Mouse (Mus musculus) neural tube, embryonic 14.5 days (tissue): ENCODE data around the gene Elmod1. TPM values are rescaled to one million over a fixed set of nuclear protein-coding genes. Genes with fewer than 3 reads are reported as not detected.

Experiments
- ATAC-seq: fragments of 200-750 bp; cut with Nextera tagmentation; 2 replicates; pipeline ENCODE4 v1.8.0; 2017; ENCODE audit warnings: low read depth, mild to moderate bottlenecking, moderate TSS enrichment, moderate library complexity
- H3K27ac ChIP-seq: fragments of 300-500 bp; sonication (generic); 2 replicates; pipeline ENCODE4 v1.5.1; 2014; ENCODE audit warnings: low read depth, mild to moderate bottlenecking, control low read depth, low read length, moderate library complexity, mixed read lengths
- H3K27me3 ChIP-seq: fragments of 300-500 bp; sonication (generic); 2 replicates; pipeline ENCODE4 v1.6.1; 2014; ENCODE audit warnings: low read length; ENCODE audit not compliant: control insufficient read depth, insufficient read depth
- H3K36me3 ChIP-seq: fragments of 300-500 bp; sonication (generic); 2 replicates; pipeline ENCODE4 v1.6.1; 2014; ENCODE audit warnings: low read length, mixed read lengths; ENCODE audit not compliant: control insufficient read depth, insufficient read depth
- H3K4me1 ChIP-seq: fragments of 300-500 bp; sonication (generic); 2 replicates; pipeline ENCODE4 v1.6.1; 2014; ENCODE audit warnings: low read length; ENCODE audit not compliant: control insufficient read depth, insufficient read depth
- H3K4me2 ChIP-seq: fragments of 300-500 bp; sonication (generic); 2 replicates; pipeline ENCODE4 v1.6.1; 2014; ENCODE audit warnings: mild to moderate bottlenecking, low read depth, low read length, control low read depth
- H3K4me3 ChIP-seq: fragments of 300-500 bp; sonication (generic); 2 replicates; pipeline ENCODE4 v1.5.1; 2014; ENCODE audit warnings: low read depth, low read length, control low read depth, mixed read lengths
- H3K9ac ChIP-seq: fragments of 300-500 bp; sonication (generic); replicated peaks from 2 replicates; pipeline ENCODE4 v1.6.1; 2014; ENCODE audit warnings: low read depth, mild to moderate bottlenecking, control low read depth, low read length, mixed read lengths
- H3K9me3 ChIP-seq: fragments of 300-500 bp; sonication (generic); 2 replicates; pipeline ENCODE4 v1.6.1; 2016; ENCODE audit warnings: low read length; ENCODE audit not compliant: control insufficient read depth
- WGBS: fragments of 180-500 bp; shearing (Covaris S2); extraction: QIAGEN DNeasy Blood & Tissue Kit; methylation state at CpG from one replicate; pipeline ENCODE4 v1.1.7; 2014; 5-methylcytosine and 5-hydroxymethylcytosine counted together
- polyA plus RNA-seq: library from polyadenylated mRNA; unstranded; fragments of >200 nt; fragmentation: Nextera tagmentation; extraction: Ambion mirVana; gene quantifications from 2 replicates; pipeline ENCODE4 v1.2.1, GENCODE M21; 2014

Elmod1 gene
- polyA plus RNA-seq, 1 experiment from 2014 or later: 37.4 TPM

- WGBS: 57% methylated on average over 5 of the region's 5 CpGs
- no peaks in the 10 kb centered on the region for H3K27me3 ChIP-seq
These were observed 1.9 kb downstream of the Elmod1 start for GRCm38 (mm10) chr9:53973241-53973640.

GRCm38 (mm10) chr9:53972358-53972757, 2.7 kb downstream of the Elmod1 start:
- peak overlapping the region; percentile 23; the same call in 1 of the 2 replicates for H3K4me2 ChIP-seq
- no peaks in the 10 kb centered on the region for H3K27me3 ChIP-seq
- H3K4me3 ChIP-seq: no peak overlapping the region
- no peaks in the 10 kb centered on the region for H3K36me3 ChIP-seq
- H3K4me1 ChIP-seq: no peaks in the 10 kb centered on the region
- no peak overlapping the region for H3K27ac ChIP-seq
- no peak for ATAC-seq
- H3K9me3 ChIP-seq: no peaks in the 10 kb centered on the region
- no peak overlapping the region for H3K9ac ChIP-seq

More at GRCm38 (mm10) chr9:53973241-53973640, 1.9 kb downstream of the Elmod1 start:
- ATAC-seq: no peak
- peak overlapping the region; percentile 77 for H3K4me3 ChIP-seq
- H3K9me3 ChIP-seq: no peaks in the 10 kb centered on the region
- H3K4me1 ChIP-seq: no peaks in the 10 kb centered on the region
- peak overlapping the region; percentile 84 for H3K27ac ChIP-seq
- H3K36me3 ChIP-seq: no peaks in the 10 kb centered on the region
- peak overlapping the region; percentile 89 for H3K9ac ChIP-seq
- H3K4me2 ChIP-seq: peak overlapping the region; percentile 59

GRCm38 (mm10) chr9:53967610-53968368, 7.3 kb downstream of the Elmod1 start:
- Histone ChIP-seq H3K4me1 (no peaks in the 10 kb centered on the region), H3K9me3 (no peaks in the 10 kb centered on the region), H3K27ac (no peak overlapping the region), H3K27me3 (no peaks in the 10 kb centered on the region), H3K4me3 (no peak overlapping the region), H3K36me3 (no peaks in the 10 kb centered on the region), H3K9ac (no peak overlapping the region), H3K4me2 (no peak overlapping the region)
- no peak for ATAC-seq
- WGBS: 67% methylated on average over 9 of the region's 9 CpGs

- Histone ChIP-seq H3K4me2 (no peak overlapping the region), H3K9me3 (no peaks in the 10 kb centered on the region), H3K4me1 (no peaks in the 10 kb centered on the region), H3K27me3 (no peaks in the 10 kb centered on the region), H3K36me3 (no peaks in the 10 kb centered on the region), H3K4me3 (no peak overlapping the region), H3K27ac (0 out of 2 replicates have a peak overlapping the region, but pooled peaks have one; percentile 22), H3K9ac (no peak overlapping the region)
- ATAC-seq: no peak
- WGBS: 59% methylated on average over 11 of the region's 11 CpGs
These were observed 18.1 kb downstream of the Elmod1 start for GRCm38 (mm10) chr9:53957021-53957420.

- no peak overlapping the region for H3K4me2 ChIP-seq
- no peak overlapping the region for H3K27ac ChIP-seq
- no peaks in the 10 kb centered on the region for H3K36me3 ChIP-seq
- no peaks in the 10 kb centered on the region for H3K27me3 ChIP-seq
- no peaks in the 10 kb centered on the region for H3K4me1 ChIP-seq
- no peaks in the 10 kb centered on the region for H3K9me3 ChIP-seq
- H3K4me3 ChIP-seq: no peak overlapping the region
- WGBS: 34% methylated on average over 6 of the region's 6 CpGs
- ATAC-seq: no peak
- H3K9ac ChIP-seq: no peak overlapping the region
These were observed 20.2 kb downstream of the Elmod1 start for GRCm38 (mm10) chr9:53954853-53955252.

GRCm38 (mm10) chr9:53947463-53947862, 27.6 kb downstream of the Elmod1 start:
- Histone ChIP-seq H3K27ac (no peak overlapping the region), H3K36me3 (no peaks in the 10 kb centered on the region), H3K4me3 (no peak overlapping the region), H3K4me1 (no peaks in the 10 kb centered on the region), H3K9ac (no peak overlapping the region), H3K9me3 (no peaks in the 10 kb centered on the region), H3K4me2 (no peak overlapping the region), H3K27me3 (no peaks in the 10 kb centered on the region)
- WGBS: 94% methylated on average over 2 of the region's 2 CpGs
- no peak for ATAC-seq

- no peaks in the 10 kb centered on the region for H3K27me3 ChIP-seq
- no peak overlapping the region for H3K27ac ChIP-seq
- no peaks in the 10 kb centered on the region for H3K9me3 ChIP-seq
- no peaks in the 10 kb centered on the region for H3K36me3 ChIP-seq
- H3K4me1 ChIP-seq: no peaks in the 10 kb centered on the region
- 85% methylated on average over 3 of the region's 3 CpGs for WGBS
- ATAC-seq: no peak
- H3K9ac ChIP-seq: no peak overlapping the region
- no peak overlapping the region for H3K4me3 ChIP-seq
- H3K4me2 ChIP-seq: no peak overlapping the region
These were observed 36.5 kb downstream of the Elmod1 start for GRCm38 (mm10) chr9:53938555-53938954.

GRCm38 (mm10) chr9:53934179-53934578, 40.9 kb downstream of the Elmod1 start:
- Histone ChIP-seq H3K27ac (no peak overlapping the region), H3K4me1 (peaks cover 3% of the 10 kb centered on the region; the same call in 1 of the 2 replicates), H3K9ac (no peak overlapping the region), H3K36me3 (no peaks in the 10 kb centered on the region), H3K9me3 (no peaks in the 10 kb centered on the region), H3K4me2 (no peak overlapping the region), H3K27me3 (no peaks in the 10 kb centered on the region), H3K4me3 (no peak overlapping the region)
- no peak for ATAC-seq
- 71% methylated on average over 13 of the region's 13 CpGs for WGBS

GRCm38 (mm10) chr9:53933375-53933774, 41.7 kb downstream of the Elmod1 start:
- H3K9ac ChIP-seq: no peak overlapping the region
- H3K4me3 ChIP-seq: no peak overlapping the region
- peaks cover 3% of the 10 kb centered on the region; the same call in 1 of the 2 replicates for H3K4me1 ChIP-seq
- H3K27ac ChIP-seq: no peak overlapping the region
- no peak for ATAC-seq
- no peaks in the 10 kb centered on the region for H3K27me3 ChIP-seq
- WGBS: 69% methylated on average over 4 of the region's 4 CpGs
- H3K9me3 ChIP-seq: no peaks in the 10 kb centered on the region
- H3K4me2 ChIP-seq: no peak overlapping the region
- H3K36me3 ChIP-seq: no peaks in the 10 kb centered on the region
